Mouse (Mus musculus) midbrain, embryonic 15.5 days (tissue): ENCODE data around the gene Pmis2. TPM values are rescaled to one million over a fixed set of nuclear protein-coding genes. Genes with fewer than 3 reads are reported as not detected.
A peak's percentile ranks its signal among the peaks of the same experiment; 100 is the strongest.

Experiments used
- ATAC-seq: fragments of 200-750 bp; cut with Nextera tagmentation; replicated peaks from 2 replicates; pipeline ENCODE4 v1.8.0; 2017; ENCODE audit warnings: moderate TSS enrichment
- H3K27ac ChIP-seq: fragments of 300-500 bp; sonication (generic); 2 replicates; pipeline ENCODE4 v1.5.1; 2015; ENCODE audit warnings: mild to moderate bottlenecking, inconsistent platforms
- H3K27me3 ChIP-seq: fragments of 300-500 bp; sonication (generic); replicated peaks from 2 replicates; pipeline ENCODE4 v1.6.1; 2015; ENCODE audit warnings: inconsistent platforms
- H3K36me3 ChIP-seq: fragments of 300-500 bp; sonication (generic); replicated peaks from 2 replicates; pipeline ENCODE4 v1.6.1; 2015; ENCODE audit warnings: inconsistent platforms
- H3K4me1 ChIP-seq: fragments of 300-500 bp; sonication (generic); 2 replicates; pipeline ENCODE4 v1.6.1; 2015; ENCODE audit warnings: inconsistent platforms
- H3K4me2 ChIP-seq: fragments of 300-500 bp; sonication (generic); 2 replicates; pipeline ENCODE4 v1.6.1; 2015; ENCODE audit warnings: inconsistent platforms, mild to moderate bottlenecking, moderate library complexity
- H3K4me3 ChIP-seq: fragments of 300-500 bp; sonication (generic); 2 replicates; pipeline ENCODE4 v1.5.1; 2015; ENCODE audit warnings: mild to moderate bottlenecking, inconsistent platforms
- H3K9ac ChIP-seq: fragments of 300-500 bp; sonication (generic); 2 replicates; pipeline ENCODE4 v1.6.1; 2015; ENCODE audit warnings: mild to moderate bottlenecking, inconsistent platforms
- H3K9me3 ChIP-seq: fragments of 300-500 bp; sonication (generic); 2 replicates; pipeline ENCODE4 v1.6.1; 2016; ENCODE audit warnings: inconsistent platforms
- WGBS: fragments of 180-500 bp; shearing (Covaris S2); methylation state at CpG from one replicate; pipeline ENCODE4 v1.1.7; 2015; ENCODE audit warnings: mixed read lengths; 5-methylcytosine and 5-hydroxymethylcytosine counted together
- polyA plus RNA-seq: library from polyadenylated mRNA; unstranded; fragments of >200 nt; fragmentation: Nextera tagmentation; extraction: Ambion mirVana; gene quantifications from 2 replicates; pipeline ENCODE4 v1.2.1, GENCODE M21; 2015

Pmis2 gene
- polyA plus RNA-seq, 1 experiment from 2014 or later, result not detected

- Histone ChIP-seq H3K4me1 (no peaks in the 10 kb centered on the region), H3K9me3 (no peaks in the 10 kb centered on the region), H3K27ac (no peak overlapping the region), H3K36me3 (no peaks in the 10 kb centered on the region), H3K4me2 (no peak overlapping the region), H3K27me3 (no peaks in the 10 kb centered on the region), H3K9ac (no peak overlapping the region), H3K4me3 (no peak overlapping the region)
- no peak for ATAC-seq
- 69% methylated on average over 5 of the region's 5 CpGs for WGBS
Observed at GRCm38 (mm10) chr7:30678263-30678975, 7.0 kb upstream of the Pmis2 start.

- Histone ChIP-seq H3K9ac (no peak overlapping the region), H3K36me3 (no peaks in the 10 kb centered on the region), H3K4me2 (no peak overlapping the region), H3K9me3 (no peaks in the 10 kb centered on the region), H3K27me3 (0 out of 2 replicates have a peak, but pooled peaks cover 3% of the 10 kb centered on the region), H3K4me1 (peaks cover 11% of the 10 kb centered on the region), H3K27ac (no peak overlapping the region), H3K4me3 (no peak overlapping the region)
- no peak for ATAC-seq
- WGBS, result 41% methylated on average over 3 of the region's 3 CpGs
Observed at GRCm38 (mm10) chr7:30669229-30669628, 2.2 kb downstream of the Pmis2 start.

- Histone ChIP-seq H3K36me3 (0 out of 2 replicates have a peak, but pooled peaks cover 3% of the 10 kb centered on the region), H3K9me3 (no peaks in the 10 kb centered on the region), H3K27me3 (0 out of 2 replicates have a peak, but pooled peaks cover 3% of the 10 kb centered on the region), H3K4me3 (peak overlapping the region; percentile 68), H3K4me1 (peaks cover 12% of the 10 kb centered on the region), H3K9ac (peak overlapping the region; percentile 65), H3K27ac (peak overlapping the region; percentile 84), H3K4me2 (peak overlapping the region; percentile 94)
- ATAC-seq, result peak; percentile 72
- 6% methylated on average over 11 of the region's 11 CpGs for WGBS
Observed at GRCm38 (mm10) chr7:30665321-30665720, 6.1 kb downstream of the Pmis2 start.

- H3K4me2 ChIP-seq, result peak within 1 kb of the TSS; percentile 94
- H3K4me1 ChIP-seq, result peaks cover 12% of the 10 kb centered on the region
- peak within 1 kb of the TSS; percentile 84 for H3K27ac ChIP-seq
- no peaks in the 10 kb centered on the region for H3K9me3 ChIP-seq
- H3K9ac ChIP-seq, result peak within 1 kb of the TSS; percentile 65
- peak; percentile 96 for ATAC-seq
- 0 out of 2 replicates have a peak, but pooled peaks cover 3% of the 10 kb centered on the region for H3K27me3 ChIP-seq
- H3K4me3 ChIP-seq, result peak within 1 kb of the TSS; percentile 68
- 0 out of 2 replicates have a peak, but pooled peaks cover 3% of the 10 kb centered on the region for H3K36me3 ChIP-seq
- WGBS, result under 1% methylated on average over 34 of the region's 34 CpGs
Observed at GRCm38 (mm10) chr7:30664529-30665200, 6.7 kb downstream of the Pmis2 start, which contains the start of gene Haus5. Gene Haus5, minus strand, starts transcription at chr7:30664994.

GRCm38 (mm10) chr7:30649591-30650540 is 21.5 kb downstream of the Pmis2 start, which contains the start of gene Rbm42:
Gene Rbm42, minus strand, starts transcription at chr7:30650317.
- Histone ChIP-seq H3K27ac (peak within 1 kb of the TSS; percentile 78), H3K36me3 (peaks cover 38% of the 10 kb centered on the region), H3K9ac (peak within 1 kb of the TSS; percentile 95), H3K9me3 (no peaks in the 10 kb centered on the region), H3K4me1 (peaks cover 11% of the 10 kb centered on the region), H3K4me2 (peak within 1 kb of the TSS; percentile 91), H3K4me3 (peak within 1 kb of the TSS; percentile 77), H3K27me3 (no peaks in the 10 kb centered on the region)
- ATAC-seq, result peak; percentile 100
- WGBS, result 2% methylated on average over 59 of the region's 59 CpGs

GRCm38 (mm10) chr7:30639083-30639482 is 32.3 kb downstream of the Pmis2 start:
- Histone ChIP-seq H3K9ac (no peak overlapping the region), H3K27ac (no peak overlapping the region), H3K4me2 (no peak overlapping the region), H3K27me3 (peaks cover 26% of the 10 kb centered on the region), H3K4me1 (no peaks in the 10 kb centered on the region), H3K9me3 (no peaks in the 10 kb centered on the region), H3K4me3 (no peak overlapping the region), H3K36me3 (peaks cover 36% of the 10 kb centered on the region)
- WGBS, result 31% methylated on average over 4 of the region's 4 CpGs
- ATAC-seq, result no peak

- H3K4me3 ChIP-seq, result no peak overlapping the region
- no peak for ATAC-seq
- peaks cover 52% of the 10 kb centered on the region for H3K27me3 ChIP-seq
- no peaks in the 10 kb centered on the region for H3K9me3 ChIP-seq
- H3K36me3 ChIP-seq, result peaks cover 13% of the 10 kb centered on the region
- no peak overlapping the region for H3K4me2 ChIP-seq
- H3K9ac ChIP-seq, result no peak overlapping the region
- 34% methylated on average over 11 of the region's 11 CpGs for WGBS
- H3K27ac ChIP-seq, result no peak overlapping the region
- H3K4me1 ChIP-seq, result no peaks in the 10 kb centered on the region
Observed at GRCm38 (mm10) chr7:30636395-30636794, 35.0 kb downstream of the Pmis2 start.

- Histone ChIP-seq H3K27ac (no peak within 1 kb of the TSS), H3K4me3 (0 out of 2 replicates have a peak within 1 kb of the TSS, but pooled peaks have one; percentile 2), H3K27me3 (peaks cover 57% of the 10 kb centered on the region), H3K4me1 (no peaks in the 10 kb centered on the region), H3K36me3 (peaks cover 7% of the 10 kb centered on the region; the same call in 1 of the 2 replicates), H3K9ac (no peak within 1 kb of the TSS), H3K9me3 (no peaks in the 10 kb centered on the region), H3K4me2 (peak within 1 kb of the TSS; percentile 8; the same call in 1 of the 2 replicates)
- no peak for ATAC-seq
- WGBS, result 2% methylated on average over 5 of the region's 5 CpGs
Observed at GRCm38 (mm10) chr7:30635752-30636151, 35.7 kb downstream of the Pmis2 start, which contains the start of gene Etv2. Gene Etv2, minus strand, starts transcription at chr7:30635852.

- Histone ChIP-seq H3K4me3 (0 out of 2 replicates have a peak overlapping the region, but pooled peaks have one; percentile 2), H3K27ac (no peak overlapping the region)
Observed at GRCm38 (mm10) chr7:30634621-30635020, 36.8 kb downstream of the Pmis2 start.

GRCm38 (mm10) chr7:30633762-30634412 is 37.5 kb downstream of the Pmis2 start:
- Histone ChIP-seq H3K9me3 (no peaks in the 10 kb centered on the region), H3K4me2 (no peak overlapping the region), H3K4me1 (no peaks in the 10 kb centered on the region), H3K36me3 (no peaks in the 10 kb centered on the region), H3K4me3 (no peak overlapping the region), H3K27ac (no peak overlapping the region), H3K9ac (no peak overlapping the region), H3K27me3 (peaks cover 66% of the 10 kb centered on the region)
- WGBS, result 4% methylated on average over 27 of the region's 27 CpGs
- ATAC-seq, result no peak

More at GRCm38 (mm10) chr7:30634621-30635020, 36.8 kb downstream of the Pmis2 start:
- peak overlapping the region; percentile 8; the same call in 1 of the 2 replicates for H3K4me2 ChIP-seq
- no peak overlapping the region for H3K9ac ChIP-seq
- H3K4me1 ChIP-seq, result no peaks in the 10 kb centered on the region
- H3K36me3 ChIP-seq, result no peaks in the 10 kb centered on the region
- no peaks in the 10 kb centered on the region for H3K9me3 ChIP-seq
- peaks cover 64% of the 10 kb centered on the region for H3K27me3 ChIP-seq
- ATAC-seq, result no peak
- under 1% methylated on average over 20 of the region's 20 CpGs for WGBS

GRCm38 (mm10) chr7:30629013-30629412 is 42.4 kb downstream of the Pmis2 start:
- Histone ChIP-seq H3K9ac (no peak overlapping the region), H3K4me2 (no peak overlapping the region), H3K27ac (no peak overlapping the region), H3K9me3 (no peaks in the 10 kb centered on the region), H3K4me3 (no peak overlapping the region), H3K4me1 (peaks cover 17% of the 10 kb centered on the region), H3K36me3 (no peaks in the 10 kb centered on the region), H3K27me3 (peaks cover 39% of the 10 kb centered on the region)
- no peak for ATAC-seq
